Mouse (Mus musculus) kidney, postnatal 0 days (tissue): Measurements from ENCODE around the gene Acacb. TPM values are rescaled to one million over a fixed set of nuclear protein-coding genes. Genes with fewer than 3 reads are reported as not detected.

Experiments
- ATAC-seq: fragments of 200-750 bp; cut with Nextera tagmentation; replicated peaks from 2 replicates; pipeline ENCODE4 v1.8.0; 2017; ENCODE audit warnings: low read depth, moderate number of reproducible peaks, moderate TSS enrichment, moderate library complexity; ENCODE audit not compliant: low FRiP score
- DNase-seq: peaks from one replicate; pipeline ENCODE4 v3.0.0-alpha.2; 2016; ENCODE audit warnings: low spot score
- H3K27ac ChIP-seq: fragments of 300-500 bp; sonication (generic); 2 replicates; pipeline ENCODE4 v1.5.1; 2014; ENCODE audit warnings: mild to moderate bottlenecking
- H3K27me3 ChIP-seq: fragments of 300-500 bp; sonication (generic); 2 replicates; pipeline ENCODE4 v1.6.1; 2014; ENCODE audit warnings: low read length, mixed read lengths; ENCODE audit not compliant: insufficient read depth
- H3K36me3 ChIP-seq: fragments of 300-500 bp; sonication (generic); 2 replicates; pipeline ENCODE4 v1.6.1; 2014; ENCODE audit warnings: low read length, mixed read lengths; ENCODE audit not compliant: insufficient read depth
- H3K4me1 ChIP-seq: fragments of 300-500 bp; sonication (generic); replicated peaks from 2 replicates; pipeline ENCODE4 v1.6.1; 2014; ENCODE audit warnings: antibody characterized with exemption, low read length, mixed read lengths; ENCODE audit not compliant: insufficient read depth
- H3K4me2 ChIP-seq: fragments of 300-500 bp; sonication (generic); 2 replicates; pipeline ENCODE4 v1.6.1; 2014; ENCODE audit warnings: mild to moderate bottlenecking, low read length, moderate library complexity, mixed read lengths
- H3K4me3 ChIP-seq: fragments of 300-500 bp; sonication (generic); replicated peaks from 2 replicates; pipeline ENCODE4 v1.5.1; 2014; ENCODE audit warnings: low read depth, low read length
- H3K9ac ChIP-seq: fragments of 300-500 bp; sonication (generic); 2 replicates; pipeline ENCODE4 v1.6.1; 2014; ENCODE audit warnings: low read depth, low read length
- H3K9me3 ChIP-seq: fragments of 300-500 bp; sonication (generic); replicated peaks from 2 replicates; pipeline ENCODE4 v1.6.1; 2016; ENCODE audit warnings: low read length, inconsistent platforms, mixed read lengths
- CTCF ChIP-seq: IDR thresholded peaks from 2 replicates; pipeline ENCODE4 v1.5.1; 2016; ENCODE audit warnings: antibody characterized with exemption, low read depth, mild to moderate bottlenecking, moderate library complexity
- WGBS: fragments of 180-500 bp; shearing (Covaris S2); extraction: QIAGEN DNeasy Blood & Tissue Kit; methylation state at CpG from one replicate; pipeline ENCODE4 v1.1.7; 2014; 5-methylcytosine and 5-hydroxymethylcytosine counted together
- polyA plus RNA-seq: library from polyadenylated mRNA; unstranded; fragments of >200 nt; fragmentation: Nextera tagmentation; extraction: Ambion mirVana; gene quantifications from 2 replicates; pipeline ENCODE4 v1.2.1, GENCODE M21; 2015

Acacb gene
- polyA plus RNA-seq, 1 experiment from 2014 or later: 4.4 TPM

- Histone ChIP-seq H3K36me3 (peaks cover 17% of the 10 kb centered on the region; the same call in 1 of the 2 replicates), H3K4me3 (peak within 1 kb of the TSS; percentile 55), H3K4me1 (peaks cover 6% of the 10 kb centered on the region; the same call in 1 of the 2 replicates), H3K4me2 (peak within 1 kb of the TSS; percentile 89), H3K27ac (peak within 1 kb of the TSS; percentile 93), H3K9ac (peak within 1 kb of the TSS; percentile 66), H3K9me3 (no peaks in the 10 kb centered on the region), H3K27me3 (no peaks in the 10 kb centered on the region)
- TF ChIP-seq CTCF: peak; percentile 96
- ATAC-seq (peak; percentile 18; the same call in 1 of the 2 replicates), DNase-seq (peak; percentile 79)
- 2% methylated on average over 69 of the region's 69 CpGs for WGBS
These were observed 18.7 kb upstream of the Acacb start, which contains the start of gene Alkbh2 for GRCm38 (mm10) chr5:114127374-114128349. Gene Alkbh2 (minus strand): TSS chr5:114128218.

GRCm38 (mm10) chr5:114129550-114130210, 16.7 kb upstream of the Acacb start:
- Histone ChIP-seq H3K4me2 (peak overlapping the region; percentile 99), H3K9ac (no peak overlapping the region), H3K4me1 (peaks cover 6% of the 10 kb centered on the region; the same call in 1 of the 2 replicates), H3K27ac (no peak overlapping the region), H3K36me3 (0 out of 2 replicates have a peak, but pooled peaks cover 4% of the 10 kb centered on the region), H3K27me3 (no peaks in the 10 kb centered on the region), H3K4me3 (peak overlapping the region; percentile 68), H3K9me3 (no peaks in the 10 kb centered on the region)
- 77% methylated on average over 15 of the region's 15 CpGs for WGBS
- DNase-seq (no peak), ATAC-seq (no peak)
- TF ChIP-seq CTCF: no peak

GRCm38 (mm10) chr5:114130211-114130605, 16.1 kb upstream of the Acacb start, which contains the start of gene Ung:
Gene Ung (plus strand): TSS chr5:114130386.
- H3K9me3 ChIP-seq: no peaks in the 10 kb centered on the region
- no peaks in the 10 kb centered on the region for H3K36me3 ChIP-seq
- WGBS: 2% methylated on average over 24 of the region's 29 CpGs
- no peak for TF ChIP-seq CTCF
- peak within 1 kb of the TSS; percentile 99 for H3K4me2 ChIP-seq
- peaks cover 6% of the 10 kb centered on the region; the same call in 1 of the 2 replicates for H3K4me1 ChIP-seq
- peak within 1 kb of the TSS; percentile 68 for H3K4me3 ChIP-seq
- ATAC-seq (peak; percentile 20; the same call in 1 of the 2 replicates), DNase-seq (peak; percentile 32)
- peak within 1 kb of the TSS; percentile 70 for H3K9ac ChIP-seq
- no peaks in the 10 kb centered on the region for H3K27me3 ChIP-seq
- H3K27ac ChIP-seq: peak within 1 kb of the TSS; percentile 79

GRCm38 (mm10) chr5:114130698-114131520, 15.4 kb upstream of the Acacb start:
- Histone ChIP-seq H3K9ac (peak overlapping the region; percentile 70), H3K4me2 (peak overlapping the region; percentile 99), H3K9me3 (no peaks in the 10 kb centered on the region), H3K4me1 (peaks cover 6% of the 10 kb centered on the region; the same call in 1 of the 2 replicates), H3K4me3 (peak overlapping the region; percentile 68), H3K27me3 (no peaks in the 10 kb centered on the region), H3K27ac (peak overlapping the region; percentile 79), H3K36me3 (no peaks in the 10 kb centered on the region)
- ATAC-seq (peak; percentile 96), DNase-seq (peak; percentile 97)
- WGBS: 0% methylated on average over 86 of the region's 87 CpGs
- TF ChIP-seq CTCF: no peak

GRCm38 (mm10) chr5:114131521-114131840, 14.9 kb upstream of the Acacb start:
- Histone ChIP-seq H3K36me3 (no peaks in the 10 kb centered on the region), H3K9ac (peak overlapping the region; percentile 70), H3K27ac (peak overlapping the region; percentile 79), H3K4me2 (peak overlapping the region; percentile 99), H3K27me3 (no peaks in the 10 kb centered on the region), H3K4me1 (peaks cover 6% of the 10 kb centered on the region; the same call in 1 of the 2 replicates), H3K9me3 (no peaks in the 10 kb centered on the region), H3K4me3 (peak overlapping the region; percentile 68)
- DNase-seq (peak; percentile 57), ATAC-seq (no peak)
- no peak for TF ChIP-seq CTCF
- WGBS: under 1% methylated on average over 15 of the region's 15 CpGs
